Mouse (Mus musculus) cerebellum, adult 11 months (tissue): ENCODE results near the gene Mapk7.

Experiments
- DNase-seq: peaks from one replicate; pipeline ENCODE4 v3.0.0; 2022

Mapk7 gene

DNA sequence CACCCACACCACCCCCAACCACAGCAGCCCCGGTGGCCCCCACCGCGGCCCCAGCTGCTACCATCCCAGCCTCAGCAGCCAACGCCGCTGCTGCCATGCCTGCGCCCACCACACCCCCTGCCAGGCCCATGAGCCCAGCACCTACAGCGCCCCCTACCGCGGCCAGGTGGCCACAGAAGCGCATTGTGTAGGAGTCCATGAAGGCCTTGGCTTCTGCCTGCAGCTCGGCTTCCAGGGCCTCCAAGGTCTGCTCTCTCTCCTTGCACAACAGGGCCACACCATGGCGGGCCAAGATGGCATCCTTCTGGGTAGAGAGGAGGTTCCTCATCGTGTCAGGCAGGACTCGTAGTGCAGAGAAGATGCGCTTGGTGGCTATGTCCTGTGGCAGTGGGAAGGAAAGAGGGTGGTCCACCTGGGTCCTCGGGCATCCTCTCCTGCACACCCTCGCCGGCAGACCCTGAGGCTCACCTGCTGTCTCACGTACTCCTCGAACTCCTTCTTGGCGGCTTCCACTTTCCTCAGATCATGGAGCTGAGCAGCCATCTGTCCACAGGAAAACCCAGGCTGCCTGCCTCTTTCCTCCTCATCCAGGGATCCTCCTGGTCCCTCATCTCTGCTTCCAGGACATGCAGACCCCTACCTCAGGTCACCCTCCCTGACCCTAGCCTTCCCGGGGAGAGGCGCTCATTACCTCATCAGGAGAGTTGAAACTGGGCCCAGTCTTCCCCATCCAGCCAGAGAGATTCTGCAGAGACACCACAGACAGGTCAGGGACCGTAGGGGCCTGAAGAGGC lies 44.5 kb downstream of the Mapk7 start:
- DNase-seq = peak; percentile 67

- peak; percentile 72 for DNase-seq
These were observed 45.5 kb downstream of the Mapk7 start for GRCm38 (mm10) chr11:61448599-61449225.

- DNase-seq = peak; percentile 67
These were observed 46.2 kb downstream of the Mapk7 start for GRCm38 (mm10) chr11:61448041-61448440.

DNA sequence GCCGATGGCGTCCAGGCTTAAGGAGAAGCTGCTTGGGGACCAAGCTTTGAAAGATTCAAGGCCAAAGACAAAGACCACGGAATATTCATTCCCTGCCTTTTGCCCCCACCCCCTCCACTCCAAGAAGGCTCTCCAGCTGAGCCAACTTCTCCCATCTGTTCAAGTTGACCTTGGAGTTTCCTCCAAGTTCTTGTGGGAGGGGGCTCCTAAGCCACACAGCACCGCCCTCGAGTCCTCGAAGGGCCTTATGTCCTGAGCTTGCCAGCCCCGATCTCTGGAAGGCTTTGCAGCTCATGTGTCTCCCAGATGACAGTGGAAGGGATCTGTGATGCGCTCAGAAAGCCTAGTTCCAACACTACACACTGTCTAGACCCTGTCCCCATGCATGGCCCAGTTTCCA lies 46.9 kb downstream of the Mapk7 start:
- no peak for DNase-seq

GRCm38 (mm10) chr11:61443807-61444206 lies 50.4 kb downstream of the Mapk7 start:
- DNase-seq = no peak

GRCm38 (mm10) chr11:61441670-61442069 lies 52.5 kb downstream of the Mapk7 start:
- no peak for DNase-seq

- DNase-seq = no peak
These were observed 53.8 kb downstream of the Mapk7 start for GRCm38 (mm10) chr11:61440416-61440815.

GRCm38 (mm10) chr11:61439170-61439569 lies 55.0 kb downstream of the Mapk7 start:
- no peak for DNase-seq
